Mouse (Mus musculus): ENCODE data around the gene Txndc5.

GRCm38 (mm10) chr13:38545460-38545859, 16.8 kb upstream of the Txndc5 start:
- no peak for TF ChIP-seq GATA1 (IDR thresholded peaks at IDR 0.05; ENCODE audit: low read length)
- no peak for TF ChIP-seq TAL1 (IDR thresholded peaks at IDR 0.05; ENCODE audit: low read length)
